Mouse (Mus musculus): Measurements from ENCODE around the gene Stac2.

- no peak for TF ChIP-seq CTCF (IDR thresholded peaks at IDR 0.05; ENCODE audit: control insufficient read depth, insufficient read depth, insufficient read length)
- TF ChIP-seq USF1 (IDR thresholded peaks at IDR 0.05; ENCODE audit: low read depth), result no peak
Observed at GRCm38 (mm10) chr11:98067255-98067654, 14.0 kb upstream of the Stac2 start.
